Mouse (Mus musculus): Measurements from ENCODE around the gene Sqor.

- TF ChIP-seq CTCF (IDR thresholded peaks at IDR 0.05; ENCODE audit: low read depth) (no peak), EP300 (optimal IDR thresholded peaks at IDR 0.05) (no peak)
These were observed 26.0 kb upstream of the Sqor start for GRCm38 (mm10) chr2:122739023-122739422.

Data from stomach, postnatal 0 days (tissue).